Mouse (Mus musculus) lung, postnatal 0 days (tissue): Measurements from ENCODE around the gene Tle3. TPM values are rescaled to one million over a fixed set of nuclear protein-coding genes. Genes with fewer than 3 reads are reported as not detected.

Experiments
- ATAC-seq: fragments of 200-750 bp; cut with Nextera tagmentation; 2 replicates; pipeline ENCODE4 v1.8.0; 2017; ENCODE audit warnings: moderate library complexity
- DNase-seq: peaks from one replicate; pipeline ENCODE4 v3.0.0-alpha.2; 2016; ENCODE audit warnings: low spot score
- H3K27ac ChIP-seq: fragments of 300-500 bp; sonication (generic); 2 replicates; pipeline ENCODE4 v1.5.1; 2014; ENCODE audit warnings: antibody characterized with exemption, mild to moderate bottlenecking, low read length, mixed read lengths
- H3K27me3 ChIP-seq: fragments of 300-500 bp; sonication (generic); replicated peaks from 2 replicates; pipeline ENCODE4 v1.6.1; 2014; ENCODE audit warnings: low read length, mixed read lengths; ENCODE audit not compliant: insufficient read depth
- H3K36me3 ChIP-seq: fragments of 300-500 bp; sonication (generic); 2 replicates; pipeline ENCODE4 v1.6.1; 2014; ENCODE audit warnings: low read length, mixed read lengths; ENCODE audit not compliant: insufficient read depth
- H3K4me1 ChIP-seq: fragments of 300-500 bp; sonication (generic); 2 replicates; pipeline ENCODE4 v1.6.1; 2014; ENCODE audit warnings: antibody characterized with exemption, low read depth, low read length, mixed read lengths; ENCODE audit not compliant: insufficient read depth
- H3K4me2 ChIP-seq: fragments of 300-500 bp; sonication (generic); replicated peaks from 2 replicates; pipeline ENCODE4 v1.6.1; 2014; ENCODE audit warnings: low read depth, mild to moderate bottlenecking, low read length, moderate library complexity, mixed read lengths
- H3K4me3 ChIP-seq: fragments of 300-500 bp; sonication (generic); 2 replicates; pipeline ENCODE4 v1.5.1; 2014; ENCODE audit warnings: low read depth, low read length
- H3K9ac ChIP-seq: fragments of 300-500 bp; sonication (generic); replicated peaks from 2 replicates; pipeline ENCODE4 v1.6.1; 2014; ENCODE audit warnings: low read depth, mild to moderate bottlenecking
- H3K9me3 ChIP-seq: fragments of 300-500 bp; sonication (generic); 2 replicates; pipeline ENCODE4 v1.6.1; 2016; ENCODE audit warnings: low read length, mixed read lengths
- CTCF ChIP-seq: IDR thresholded peaks from 2 replicates; pipeline ENCODE4 v1.5.1; 2016; ENCODE audit warnings: antibody characterized with exemption, mild to moderate bottlenecking
- EP300 ChIP-seq: IDR thresholded peaks from 2 replicates; pipeline ENCODE4 v1.6.1; 2016; ENCODE audit warnings: antibody characterized with exemption, mild to moderate bottlenecking, control low read depth
- WGBS: fragments of 180-500 bp; shearing (Covaris S2); extraction: QIAGEN DNeasy Blood & Tissue Kit; methylation state at CpG from one replicate; pipeline ENCODE4 v1.1.7; 2014; 5-methylcytosine and 5-hydroxymethylcytosine counted together
- polyA plus RNA-seq: library from polyadenylated mRNA; unstranded; fragments of >200 nt; fragmentation: Nextera tagmentation; extraction: Ambion mirVana; gene quantifications from 2 replicates; pipeline ENCODE4 v1.2.1, GENCODE M21; 2015

Gene Tle3
- polyA plus RNA-seq, 1 experiment from 2014 or later = 16.2 TPM

DNA sequence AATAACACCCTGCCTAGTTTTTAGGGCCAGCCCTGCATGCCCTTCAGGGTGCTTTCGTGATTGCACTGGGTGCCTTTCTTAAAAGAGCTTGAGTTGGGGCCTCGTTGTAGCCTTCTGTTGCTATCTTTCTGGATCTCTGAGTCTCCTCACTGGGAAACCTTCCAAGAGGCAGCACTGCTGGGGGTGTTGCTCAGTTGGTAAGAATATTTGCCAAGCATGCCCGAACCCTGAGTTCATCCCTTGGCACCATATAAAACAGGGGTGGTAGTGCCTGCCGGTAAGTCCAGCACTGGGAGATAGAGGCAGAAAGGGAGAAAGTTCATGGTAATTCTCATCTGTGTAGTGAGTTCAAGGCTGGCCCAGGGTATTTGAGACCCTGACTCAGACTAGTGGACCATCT lies 30.1 kb downstream of the Tle3 start:
- 71% methylated on average over 4 of the region's 4 CpGs for WGBS
- H3K4me2 ChIP-seq = no peak overlapping the region
- H3K36me3 ChIP-seq = peaks cover 25% of the 10 kb centered on the region
- H3K9me3 ChIP-seq = no peaks in the 10 kb centered on the region
- H3K4me1 ChIP-seq = peaks cover 13% of the 10 kb centered on the region; the same call in 1 of the 2 replicates
- no peak overlapping the region for H3K4me3 ChIP-seq
- H3K9ac ChIP-seq = no peak overlapping the region
- ATAC-seq = no peak
- H3K27ac ChIP-seq = no peak overlapping the region
- TF ChIP-seq CTCF (no peak), EP300 (no peak)
- no peaks in the 10 kb centered on the region for H3K27me3 ChIP-seq
- DNase-seq = no peak

DNA sequence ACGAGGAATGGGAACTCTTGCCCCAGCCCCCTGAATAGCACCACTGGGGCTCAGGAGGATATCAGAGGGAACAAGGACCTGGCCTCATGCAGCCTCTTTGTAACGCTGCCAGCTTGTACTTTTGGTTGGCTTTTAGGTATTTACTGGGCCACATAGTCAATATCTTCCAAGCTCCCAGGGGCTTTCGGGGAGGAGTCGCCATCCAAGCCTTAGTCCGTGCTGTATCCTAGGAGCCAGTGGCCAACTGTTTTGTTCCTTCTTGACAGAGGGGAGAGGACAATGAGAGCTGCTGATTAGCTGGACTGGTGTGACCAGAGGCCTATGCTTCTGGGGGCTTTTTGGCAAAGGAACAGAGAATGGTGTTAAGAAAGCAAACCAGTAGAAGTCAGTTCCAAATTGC lies 30.6 kb downstream of the Tle3 start:
- Histone ChIP-seq H3K4me2 (no peak overlapping the region), H3K27ac (no peak overlapping the region), H3K9ac (no peak overlapping the region), H3K4me1 (peaks cover 13% of the 10 kb centered on the region; the same call in 1 of the 2 replicates), H3K4me3 (no peak overlapping the region), H3K9me3 (no peaks in the 10 kb centered on the region), H3K27me3 (no peaks in the 10 kb centered on the region), H3K36me3 (peaks cover 26% of the 10 kb centered on the region)
- DNase-seq (no peak), ATAC-seq (no peak)
- TF ChIP-seq CTCF (no peak), EP300 (no peak)
- 93% methylated on average over 5 of the region's 5 CpGs for WGBS

DNA sequence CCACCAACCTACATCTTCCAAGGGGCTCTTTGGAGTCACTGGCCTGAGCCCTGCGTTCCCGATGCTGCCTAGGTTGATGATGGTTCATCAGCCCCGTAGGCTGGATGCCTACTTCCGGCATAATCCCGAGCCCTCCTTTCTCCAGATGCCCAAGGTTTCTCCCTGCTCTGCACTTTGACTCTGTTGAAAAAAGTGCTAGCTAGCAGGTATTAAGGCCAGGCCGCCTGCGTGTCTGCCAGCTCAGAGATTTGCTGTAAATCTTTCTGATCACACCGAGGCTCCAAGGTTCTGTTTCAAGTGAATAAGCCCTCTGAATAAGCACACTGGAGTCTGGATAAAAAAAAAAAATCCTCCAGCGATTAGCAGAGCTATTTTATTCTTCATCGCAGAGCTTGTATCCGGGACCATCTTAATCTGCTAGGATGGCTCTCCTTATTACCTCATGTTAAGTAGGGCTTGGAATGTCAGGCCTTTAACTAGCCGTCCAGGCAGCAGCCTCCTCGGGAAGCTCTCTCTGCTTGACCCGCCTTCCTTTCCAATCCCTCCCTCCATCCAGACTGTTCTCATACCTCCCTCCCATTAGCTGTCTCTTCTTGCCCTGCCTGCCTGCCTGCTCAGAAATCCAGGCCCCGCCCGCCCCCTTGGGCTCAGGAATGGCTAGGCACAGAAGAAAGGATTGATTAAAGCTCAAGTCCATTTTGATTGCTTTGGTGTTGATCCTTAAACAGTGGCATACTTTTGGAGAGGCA lies 31.9 kb downstream of the Tle3 start:
- 83% methylated on average over 16 of the region's 16 CpGs for WGBS
- no peak overlapping the region for H3K27ac ChIP-seq
- DNase-seq = no peak
- peaks cover 13% of the 10 kb centered on the region; the same call in 1 of the 2 replicates for H3K4me1 ChIP-seq
- TF ChIP-seq CTCF = 0 out of 2 replicates have a peak, but pooled peaks have one; percentile 11
- no peak for TF ChIP-seq EP300
- H3K9ac ChIP-seq = no peak overlapping the region
- H3K27me3 ChIP-seq = no peaks in the 10 kb centered on the region
- no peak overlapping the region for H3K4me3 ChIP-seq
- ATAC-seq = no peak
- peaks cover 27% of the 10 kb centered on the region for H3K36me3 ChIP-seq
- no peak overlapping the region for H3K4me2 ChIP-seq
- no peaks in the 10 kb centered on the region for H3K9me3 ChIP-seq

DNA sequence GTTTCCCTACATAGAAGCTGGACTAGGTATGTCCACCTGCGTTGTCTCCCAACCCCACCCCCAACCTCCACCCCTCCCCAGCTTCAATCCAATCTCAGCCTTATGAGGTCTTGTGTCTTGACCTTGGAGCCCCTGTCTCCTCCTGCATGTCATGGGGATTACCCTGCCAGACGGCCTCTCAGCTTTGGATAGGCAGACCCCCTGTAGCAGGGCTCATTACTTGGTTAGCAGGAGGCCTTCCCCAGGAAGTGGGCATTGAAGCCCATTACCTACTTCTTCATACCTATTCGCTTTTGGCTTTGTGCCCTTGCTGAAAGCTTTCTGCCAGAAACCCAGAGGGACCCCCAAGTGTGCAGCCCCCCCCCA lies 32.4 kb downstream of the Tle3 start:
- WGBS = 65% methylated on average over 3 of the region's 3 CpGs
- no peak for TF ChIP-seq EP300
- TF ChIP-seq CTCF = no peak
- no peaks in the 10 kb centered on the region for H3K27me3 ChIP-seq
- no peak overlapping the region for H3K9ac ChIP-seq
- H3K27ac ChIP-seq = no peak overlapping the region
- H3K4me3 ChIP-seq = no peak overlapping the region
- H3K36me3 ChIP-seq = peaks cover 26% of the 10 kb centered on the region
- H3K4me1 ChIP-seq = peaks cover 13% of the 10 kb centered on the region; the same call in 1 of the 2 replicates
- ATAC-seq (no peak), DNase-seq (no peak)
- no peak overlapping the region for H3K4me2 ChIP-seq
- H3K9me3 ChIP-seq = no peaks in the 10 kb centered on the region

DNA sequence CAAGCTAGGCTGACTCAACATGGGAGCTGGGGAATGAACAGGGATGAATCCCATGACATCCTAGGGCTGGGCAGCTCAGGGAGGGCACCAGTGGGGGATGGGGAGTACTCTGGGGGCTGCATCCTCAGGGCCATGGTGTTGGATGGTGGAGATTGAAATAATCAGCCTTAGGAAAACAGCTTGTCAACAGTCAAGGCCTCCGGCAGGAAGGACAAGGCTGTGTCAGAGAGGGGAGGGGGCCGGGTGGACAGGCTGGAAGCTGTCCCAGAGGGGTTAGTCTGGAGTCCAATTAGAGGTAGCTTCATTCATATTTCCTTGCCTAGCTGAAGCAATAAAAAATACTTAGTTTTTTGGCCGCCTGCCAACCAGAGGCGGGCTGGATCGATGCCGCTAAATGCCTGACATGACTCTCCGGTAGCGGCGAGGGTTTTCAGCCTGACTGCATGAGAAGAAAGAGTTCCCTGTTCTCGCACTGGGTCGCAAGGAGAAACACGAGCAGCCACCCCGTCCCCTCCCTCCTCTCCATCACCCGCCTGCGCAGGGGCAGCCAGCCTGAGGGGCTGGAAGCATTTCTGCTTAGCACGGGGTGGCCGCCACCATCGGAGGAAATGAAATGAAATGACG lies 32.9 kb downstream of the Tle3 start:
- no peaks in the 10 kb centered on the region for H3K27me3 ChIP-seq
- H3K27ac ChIP-seq = no peak overlapping the region
- peak; percentile 74 for ATAC-seq
- DNase-seq = peak; percentile 77
- no peak overlapping the region for H3K9ac ChIP-seq
- WGBS = 20% methylated on average over 19 of the region's 19 CpGs
- TF ChIP-seq CTCF (no peak), EP300 (no peak)
- no peaks in the 10 kb centered on the region for H3K9me3 ChIP-seq
- no peak overlapping the region for H3K4me2 ChIP-seq
- H3K4me1 ChIP-seq = peaks cover 13% of the 10 kb centered on the region; the same call in 1 of the 2 replicates
- H3K36me3 ChIP-seq = peaks cover 30% of the 10 kb centered on the region
- no peak overlapping the region for H3K4me3 ChIP-seq

DNA sequence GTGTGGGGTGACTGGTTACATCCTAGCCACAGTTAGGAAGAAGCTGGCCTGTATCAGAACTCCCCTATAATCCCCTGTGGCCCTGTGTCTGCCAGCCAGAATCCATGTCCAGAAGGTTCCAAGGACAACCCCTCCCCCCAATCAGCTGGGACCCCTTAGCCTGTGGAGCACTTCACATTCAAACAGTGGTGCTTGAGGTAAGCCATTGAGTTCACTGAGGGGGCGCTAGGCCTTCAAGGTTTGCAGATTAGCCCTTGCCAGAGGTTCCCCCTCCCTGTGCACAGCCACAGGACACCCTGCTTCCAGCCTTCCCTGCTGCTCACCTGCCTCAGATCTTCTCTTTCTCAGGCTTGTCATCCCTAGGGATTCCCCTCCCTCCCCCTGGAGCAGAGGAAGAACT lies 34.2 kb downstream of the Tle3 start:
- TF ChIP-seq EP300 = no peak
- no peak for TF ChIP-seq CTCF
- WGBS = 100% methylated on average over 1 of the region's 1 CpGs
- Histone ChIP-seq H3K27me3 (no peaks in the 10 kb centered on the region), H3K9ac (no peak overlapping the region), H3K27ac (no peak overlapping the region), H3K4me3 (no peak overlapping the region), H3K4me2 (no peak overlapping the region), H3K9me3 (no peaks in the 10 kb centered on the region), H3K36me3 (peaks cover 41% of the 10 kb centered on the region), H3K4me1 (peaks cover 6% of the 10 kb centered on the region; the same call in 1 of the 2 replicates)
- ATAC-seq (no peak), DNase-seq (no peak)
